Mouse (Mus musculus) ZHBTc4 (cell line): ENCODE data around the gene Gm45213.

Source experiments
- DNase-seq: peaks from one replicate; pipeline ENCODE4 v3.0.0-alpha.2; 2011; ENCODE audit warnings: low read depth, low spot score

Gm45213 gene

GRCm38 (mm10) chr7:66106581-66107056, 63.2 kb downstream of the Gm45213 start:
- no peak for DNase-seq

- no peak for DNase-seq
These were observed 63.8 kb downstream of the Gm45213 start for GRCm38 (mm10) chr7:66107206-66107605.

- DNase-seq = peak; percentile 48
These were observed 64.5 kb downstream of the Gm45213 start for GRCm38 (mm10) chr7:66107930-66108329.

- DNase-seq = peak; percentile 95
These were observed 65.8 kb downstream of the Gm45213 start, which contains the start of gene Chsy1 for GRCm38 (mm10) chr7:66108961-66109854. Gene Chsy1 (plus strand): TSS chr7:66109515.

GRCm38 (mm10) chr7:66109855-66110635, 66.6 kb downstream of the Gm45213 start:
- DNase-seq = peak; percentile 59

GRCm38 (mm10) chr7:66110636-66111112, 67.3 kb downstream of the Gm45213 start:
- peak; percentile 51 for DNase-seq

DNA sequence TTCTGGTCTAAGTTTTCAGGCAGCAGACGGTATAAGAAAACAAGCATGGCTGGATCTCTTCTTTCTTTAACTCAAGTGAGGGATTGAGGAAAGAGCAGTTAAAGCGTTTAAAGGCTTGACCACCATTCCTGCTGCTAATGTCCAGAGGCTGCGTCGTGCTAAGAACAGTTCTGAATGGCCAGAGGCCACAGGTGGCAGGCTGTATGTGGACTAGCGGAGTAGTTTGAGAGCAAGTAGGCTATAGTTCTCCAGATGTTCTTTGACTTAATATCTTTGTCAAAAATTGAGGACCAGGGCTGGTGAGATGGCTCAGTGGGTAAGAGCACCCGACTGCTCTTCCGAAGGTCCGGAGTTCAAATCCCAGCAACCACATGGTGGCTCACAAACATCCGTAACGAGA, 67.8 kb downstream of the Gm45213 start:
- DNase-seq = no peak
